Mouse (Mus musculus): Measurements from ENCODE around the gene Traf3. TPM values are rescaled to one million over a fixed set of nuclear protein-coding genes. Genes with fewer than 3 reads are reported as not detected.

Gene Traf3
- polyA plus RNA-seq, 1 experiment from 2014 or later = 22.0 TPM

DNA sequence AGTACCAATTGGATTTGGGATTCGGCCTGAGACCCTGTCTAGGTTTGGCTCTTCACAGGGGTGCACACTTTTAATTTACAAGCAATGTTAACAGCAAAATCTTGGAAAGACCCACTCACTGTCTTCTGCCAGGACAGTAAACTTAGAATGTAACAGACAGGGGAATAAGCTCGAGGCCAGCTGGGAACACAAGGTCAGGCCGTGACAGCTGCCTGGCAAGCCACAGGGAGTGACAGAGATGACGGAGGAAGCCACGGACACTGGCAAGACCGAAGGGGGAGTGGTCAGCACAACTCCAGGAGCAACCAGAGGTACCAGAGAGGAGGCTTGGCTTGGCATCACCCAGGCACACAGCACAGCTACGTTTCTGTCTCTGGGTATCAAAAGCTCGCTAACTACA, 140.7 kb downstream of the Traf3 start:
- Histone ChIP-seq H3K27ac (replicated peaks; ENCODE audit: low read depth, low read length) (no peak overlapping the region), H3K9ac (replicated peaks; ENCODE audit: low read length) (no peak overlapping the region), H3K27me3 (ENCODE audit: control insufficient read depth, insufficient read depth, low read length) (no peaks in the 10 kb centered on the region), H3K9me3 (ENCODE audit: control insufficient read depth, low read length) (no peaks in the 10 kb centered on the region), H3K4me1 (ENCODE audit: control insufficient read depth, insufficient read depth, low read length) (no peaks in the 10 kb centered on the region), H3K36me3 (ENCODE audit: control insufficient read depth, insufficient read depth, low read length) (peaks cover 96% of the 10 kb centered on the region), H3K4me3 (replicated peaks; ENCODE audit: low read depth, low read length) (no peak overlapping the region), H3K4me2 (ENCODE audit: low read length) (no peak overlapping the region)
- ATAC-seq (ENCODE audit: low FRiP score, low TSS enrichment) = no peak
- no peak for DNase-seq
- 91% methylated on average over 8 of the region's 8 CpGs for WGBS

DNA sequence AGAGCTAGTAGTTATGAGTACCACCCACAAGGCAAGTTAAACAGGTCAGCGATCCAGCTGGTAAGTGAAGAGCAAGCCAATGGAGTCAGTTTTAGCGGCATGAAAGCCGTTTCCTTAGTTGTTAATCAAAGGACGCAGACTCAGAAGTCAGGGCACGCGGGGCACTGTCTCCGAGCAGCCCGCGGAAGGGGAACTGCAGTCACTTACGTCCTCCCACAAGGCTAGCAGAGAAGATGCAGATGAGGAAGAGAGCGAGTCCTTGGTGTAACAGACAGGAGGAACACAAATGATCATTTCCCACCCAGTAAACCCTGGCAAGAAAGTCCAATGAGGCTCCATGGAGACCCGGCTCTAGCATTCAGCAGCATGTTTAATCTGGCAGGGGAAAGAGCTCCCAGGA, 143.1 kb downstream of the Traf3 start:
- H3K4me2 ChIP-seq (ENCODE audit: low read length) = no peak overlapping the region
- DNase-seq (no peak), ATAC-seq (ENCODE audit: low FRiP score, low TSS enrichment) (no peak)
- no peaks in the 10 kb centered on the region for H3K4me1 ChIP-seq (ENCODE audit: control insufficient read depth, insufficient read depth, low read length)
- H3K27ac ChIP-seq (replicated peaks; ENCODE audit: low read depth, low read length) = no peak overlapping the region
- H3K9me3 ChIP-seq (ENCODE audit: control insufficient read depth, low read length) = no peaks in the 10 kb centered on the region
- H3K4me3 ChIP-seq (replicated peaks; ENCODE audit: low read depth, low read length) = no peak overlapping the region
- WGBS = 85% methylated on average over 12 of the region's 12 CpGs
- H3K9ac ChIP-seq (replicated peaks; ENCODE audit: low read length) = no peak overlapping the region
- H3K36me3 ChIP-seq (ENCODE audit: control insufficient read depth, insufficient read depth, low read length) = peaks cover 96% of the 10 kb centered on the region
- H3K27me3 ChIP-seq (ENCODE audit: control insufficient read depth, insufficient read depth, low read length) = no peaks in the 10 kb centered on the region

DNA sequence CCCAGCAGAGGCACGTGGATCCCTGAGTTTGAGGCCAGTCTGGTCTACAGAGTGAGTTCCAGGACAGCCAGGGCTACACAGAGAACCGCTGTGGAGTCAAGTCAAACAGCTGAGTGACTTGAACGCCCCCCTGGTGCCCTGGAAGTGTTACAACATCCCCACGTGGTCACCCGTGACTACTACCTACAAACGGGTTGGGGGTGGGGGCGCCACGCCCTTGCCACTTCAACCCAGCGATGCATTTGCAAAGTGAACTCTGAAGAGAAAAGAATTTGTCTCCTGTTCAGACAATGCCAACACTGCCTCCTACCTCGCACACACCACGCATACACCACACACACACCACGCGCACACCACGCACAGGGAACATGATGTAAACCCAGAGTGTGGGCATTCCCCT, 143.8 kb downstream of the Traf3 start:
- 88% methylated on average over 14 of the region's 14 CpGs for WGBS
- no peak for ATAC-seq (ENCODE audit: low FRiP score, low TSS enrichment)
- Histone ChIP-seq H3K4me2 (ENCODE audit: low read length) (no peak overlapping the region), H3K9ac (replicated peaks; ENCODE audit: low read length) (no peak overlapping the region), H3K9me3 (ENCODE audit: control insufficient read depth, low read length) (no peaks in the 10 kb centered on the region), H3K27ac (replicated peaks; ENCODE audit: low read depth, low read length) (no peak overlapping the region), H3K36me3 (ENCODE audit: control insufficient read depth, insufficient read depth, low read length) (peaks cover 96% of the 10 kb centered on the region), H3K27me3 (ENCODE audit: control insufficient read depth, insufficient read depth, low read length) (no peaks in the 10 kb centered on the region), H3K4me1 (ENCODE audit: control insufficient read depth, insufficient read depth, low read length) (no peaks in the 10 kb centered on the region), H3K4me3 (replicated peaks; ENCODE audit: low read depth, low read length) (no peak overlapping the region)
- DNase-seq = no peak

DNA sequence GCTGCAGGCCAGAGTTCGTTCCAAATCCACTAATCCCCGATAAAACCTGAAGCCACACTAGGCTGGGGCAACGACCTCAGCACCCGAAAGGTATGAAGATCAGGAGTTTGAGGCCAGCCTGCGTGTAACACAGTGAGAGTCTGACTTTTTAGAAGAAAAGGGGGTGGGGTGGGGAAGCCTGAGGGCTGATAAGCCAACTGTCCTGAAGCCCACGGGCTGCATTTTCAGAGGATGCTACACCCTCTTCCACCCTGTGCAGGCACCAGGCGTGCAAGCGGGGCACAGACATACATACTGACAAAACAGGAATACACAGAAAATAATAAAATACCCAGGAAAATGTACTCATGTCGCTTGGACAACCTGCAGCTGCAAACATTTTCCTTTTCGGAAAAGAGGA, 145.6 kb downstream of the Traf3 start:
- H3K4me3 ChIP-seq (replicated peaks; ENCODE audit: low read depth, low read length) = no peak overlapping the region
- H3K36me3 ChIP-seq (ENCODE audit: control insufficient read depth, insufficient read depth, low read length) = peaks cover 96% of the 10 kb centered on the region
- no peaks in the 10 kb centered on the region for H3K4me1 ChIP-seq (ENCODE audit: control insufficient read depth, insufficient read depth, low read length)
- no peak for DNase-seq
- H3K4me2 ChIP-seq (ENCODE audit: low read length) = no peak overlapping the region
- H3K27me3 ChIP-seq (ENCODE audit: control insufficient read depth, insufficient read depth, low read length) = no peaks in the 10 kb centered on the region
- WGBS = 95% methylated on average over 10 of the region's 10 CpGs
- no peak overlapping the region for H3K27ac ChIP-seq (replicated peaks; ENCODE audit: low read depth, low read length)
- ATAC-seq (ENCODE audit: low FRiP score, low TSS enrichment) = no peak
- no peaks in the 10 kb centered on the region for H3K9me3 ChIP-seq (ENCODE audit: control insufficient read depth, low read length)
- H3K9ac ChIP-seq (replicated peaks; ENCODE audit: low read length) = no peak overlapping the region

DNA sequence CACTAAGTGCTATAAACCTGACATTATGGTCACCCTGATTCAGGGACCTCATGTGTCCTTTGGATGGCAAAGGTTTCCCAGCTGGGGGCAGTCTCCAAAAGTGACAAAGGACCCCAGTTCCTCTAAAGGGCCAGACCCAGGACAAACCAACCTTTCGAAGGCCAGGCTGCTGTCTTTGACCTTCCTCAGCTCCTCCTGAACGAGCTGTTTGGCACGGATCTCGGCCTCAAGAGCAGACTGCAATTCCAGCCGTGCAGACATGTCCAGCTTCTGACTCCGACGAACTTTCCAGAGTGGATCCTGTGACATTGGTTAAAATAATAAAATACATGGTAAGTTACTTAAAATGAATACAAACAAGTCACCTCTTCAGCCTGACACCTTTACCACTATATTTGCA, 148.1 kb downstream of the Traf3 start:
- H3K9ac ChIP-seq (replicated peaks; ENCODE audit: low read length) = no peak overlapping the region
- H3K36me3 ChIP-seq (ENCODE audit: control insufficient read depth, insufficient read depth, low read length) = peaks cover 100% of the 10 kb centered on the region
- DNase-seq = no peak
- no peak overlapping the region for H3K27ac ChIP-seq (replicated peaks; ENCODE audit: low read depth, low read length)
- H3K4me2 ChIP-seq (ENCODE audit: low read length) = no peak overlapping the region
- WGBS = 97% methylated on average over 7 of the region's 7 CpGs
- no peaks in the 10 kb centered on the region for H3K27me3 ChIP-seq (ENCODE audit: control insufficient read depth, insufficient read depth, low read length)
- H3K9me3 ChIP-seq (ENCODE audit: control insufficient read depth, low read length) = no peaks in the 10 kb centered on the region
- H3K4me1 ChIP-seq (ENCODE audit: control insufficient read depth, insufficient read depth, low read length) = no peaks in the 10 kb centered on the region
- no peak for ATAC-seq (ENCODE audit: low FRiP score, low TSS enrichment)
- H3K4me3 ChIP-seq (replicated peaks; ENCODE audit: low read depth, low read length) = no peak overlapping the region

Other genes with a start within 250 kb of the Traf3 start
- gene Ankrd9, start 187.3 kb upstream of the Traf3 start, polyA plus RNA-seq (2014; fragmentation: Nextera tagmentation; extraction: Ambion mirVana) = 6.7 and 7.4 TPM in 2 replicates
- 6.6 and 7.6 TPM in 2 replicates for gene Rcor1, start 127.0 kb upstream of the Traf3 start, polyA plus RNA-seq (2014; fragmentation: Nextera tagmentation; extraction: Ambion mirVana)
- not detected in 2 replicates for gene 4930595D18Rik, start 18.1 kb downstream of the Traf3 start, polyA plus RNA-seq (2014; fragmentation: Nextera tagmentation; extraction: Ambion mirVana)
- 5.3 and 8.9 TPM in 2 replicates for gene Amn, start 104.7 kb downstream of the Traf3 start, polyA plus RNA-seq (2014; fragmentation: Nextera tagmentation; extraction: Ambion mirVana)
- 47.8 and 54.6 TPM in 2 replicates for gene Cdc42bpb, start 211.3 kb downstream of the Traf3 start, polyA plus RNA-seq (2014; fragmentation: Nextera tagmentation; extraction: Ambion mirVana)
- gene Lbhd2, start 240.4 kb downstream of the Traf3 start, polyA plus RNA-seq (2014; fragmentation: Nextera tagmentation; extraction: Ambion mirVana) = 2.0 and 3.3 TPM in 2 replicates